Comparison of ENCODE assay signal across 8 mouse cellular contexts in the genomic region with DNA sequence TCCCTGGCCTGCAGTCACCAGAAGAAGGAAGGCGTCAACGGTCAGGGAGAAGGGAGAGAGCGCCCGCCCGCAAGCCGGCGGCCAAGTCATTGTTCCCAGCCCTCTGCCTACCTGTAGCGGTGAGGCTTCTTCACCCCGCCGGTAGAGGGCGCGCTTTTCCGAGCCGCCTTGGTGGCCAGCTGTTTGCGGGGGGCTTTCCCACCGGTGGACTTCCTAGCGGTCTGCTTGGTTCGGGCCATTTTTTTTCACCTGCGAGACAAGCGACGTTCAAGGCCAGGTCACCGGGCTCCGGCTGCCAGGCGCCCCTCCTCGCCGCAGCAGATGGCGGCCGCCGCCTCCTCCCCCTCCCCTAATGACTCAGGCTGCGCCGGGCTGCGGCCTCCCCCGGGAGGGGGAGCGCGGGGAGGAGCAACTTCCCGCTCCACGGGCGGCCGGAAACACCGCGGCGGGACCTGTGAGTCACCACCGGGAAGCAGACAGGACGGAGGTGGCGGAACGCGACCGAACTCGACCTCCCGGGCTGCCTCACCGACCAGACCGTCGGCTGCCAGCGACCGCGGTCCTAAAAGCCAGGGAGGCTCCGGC. TPM values are rescaled to one million over a fixed set of nuclear protein-coding genes. Genes with fewer than 3 reads are reported as not detected.
DNase-seq lines count a peak whose midpoint lies in the region; TF ChIP-seq lines count a peak whose summit lies in the region.

No protein-coding gene starts in this region.

- DNase-seq in embryo, embryonic 10 days (ENCODE audit: low spot score): peak; percentile 74
- no peak for DNase-seq in embryo, embryonic 9.5 days (ENCODE audit: extremely low spot score)
- DNase-seq in embryonic facial prominence, embryonic 10.5 days (ENCODE audit: low spot score): peak; percentile 83
- DNase-seq in heart, adult 2 months: peak; percentile 87 to 91
- peak; percentile 81 for DNase-seq in kidney, adult 2 months
- DNase-seq in limb, embryonic 10.5 days (ENCODE audit: low spot score): peak; percentile 85
- peak; percentile 80 for DNase-seq in midbrain, embryonic 10.5 days (ENCODE audit: low spot score)
- peak; percentile 64 to 70 for DNase-seq in spleen, adult 2 months (ENCODE audit: low read depth in 1 of 2, low spot score in 2 of 2)

- TF ChIP-seq EP300 in heart, adult 2 months (IDR thresholded peaks at IDR 0.05; ENCODE audit: insufficient read depth, low read depth, low read length): no peak

- H3K9ac ChIP-seq in heart, adult 2 months (ENCODE audit: low read depth, low read length): peak overlapping the region; percentile 96

- WGBS in embryonic facial prominence, embryonic 10.5 days: under 1% methylated on average over 57 of the region's 57 CpGs
- WGBS in heart, adult 2 months: under 1% methylated on average over 57 of the region's 57 CpGs
- under 1% methylated on average over 57 of the region's 57 CpGs for WGBS in kidney, adult 2 months
- under 1% methylated on average over 57 of the region's 57 CpGs for WGBS in limb, embryonic 10.5 days
- WGBS in midbrain, embryonic 10.5 days: under 1% methylated on average over 52 of the region's 57 CpGs
- 1% methylated on average over 56 of the region's 57 CpGs for WGBS in spleen, adult 2 months

- H3K36me3 ChIP-seq in embryonic facial prominence, embryonic 10.5 days (replicated peaks): peaks cover 26% of the 10 kb centered on the region
- H3K36me3 ChIP-seq in heart, adult 2 months (ENCODE audit: control insufficient read depth, insufficient read depth, low read length): peaks cover 15% of the 10 kb centered on the region
- H3K36me3 ChIP-seq in kidney, adult 2 months (ENCODE audit: control insufficient read depth, insufficient read depth, low read length): peaks cover 5% of the 10 kb centered on the region; the same call in 1 of the 2 replicates
- peaks cover 33% of the 10 kb centered on the region for H3K36me3 ChIP-seq in limb, embryonic 10.5 days
- H3K36me3 ChIP-seq in midbrain, embryonic 10.5 days: peaks cover 23% of the 10 kb centered on the region
- peaks cover 18% of the 10 kb centered on the region for H3K36me3 ChIP-seq in spleen, adult 2 months (ENCODE audit: control insufficient read depth, insufficient read depth, low read length)

- no peaks in the 10 kb centered on the region for H3K79me2 ChIP-seq in heart, adult 2 months (replicated peaks; ENCODE audit: control insufficient read depth, insufficient read depth, low read length)

- no peaks in the 10 kb centered on the region for H3K27me3 ChIP-seq in embryonic facial prominence, embryonic 10.5 days (replicated peaks; ENCODE audit: low read depth, poor library complexity, severe bottlenecking)
- no peaks in the 10 kb centered on the region for H3K27me3 ChIP-seq in heart, adult 2 months (ENCODE audit: control insufficient read depth, insufficient read depth, low read length)
- no peaks in the 10 kb centered on the region for H3K27me3 ChIP-seq in kidney, adult 2 months (replicated peaks; ENCODE audit: control insufficient read depth, insufficient read depth, low read length)
- H3K27me3 ChIP-seq in limb, embryonic 10.5 days (ENCODE audit: low read depth, poor library complexity, severe bottlenecking): no peaks in the 10 kb centered on the region
- no peaks in the 10 kb centered on the region for H3K27me3 ChIP-seq in midbrain, embryonic 10.5 days (ENCODE audit: low read depth, poor library complexity, severe bottlenecking)
- no peaks in the 10 kb centered on the region for H3K27me3 ChIP-seq in spleen, adult 2 months (ENCODE audit: control insufficient read depth, insufficient read depth, low read length)

- intact Hi-C loops in heart, adult 2 months (cut with DNase I): no loop called here

- peak overlapping the region; percentile 97 for H3K4me3 ChIP-seq in embryonic facial prominence, embryonic 10.5 days
- peak overlapping the region; percentile 90 for H3K4me3 ChIP-seq in heart, adult 2 months
- H3K4me3 ChIP-seq in kidney, adult 2 months (ENCODE audit: insufficient read depth, low read depth, low read length): peak overlapping the region; percentile 73
- peak overlapping the region; percentile 96 for H3K4me3 ChIP-seq in limb, embryonic 10.5 days
- H3K4me3 ChIP-seq in midbrain, embryonic 10.5 days: peak overlapping the region; percentile 99
- peak overlapping the region; percentile 77 for H3K4me3 ChIP-seq in spleen, adult 2 months (ENCODE audit: extremely low read depth, insufficient read depth, insufficient read length)

- H3K9me3 ChIP-seq in embryonic facial prominence, embryonic 10.5 days: no peaks in the 10 kb centered on the region
- no peaks in the 10 kb centered on the region for H3K9me3 ChIP-seq in limb, embryonic 10.5 days (replicated peaks)
- H3K9me3 ChIP-seq in midbrain, embryonic 10.5 days (replicated peaks): no peaks in the 10 kb centered on the region

- TF ChIP-seq POLR2A in heart, adult 2 months (IDR thresholded peaks at IDR 0.05; ENCODE audit: insufficient read depth, low read depth, low read length): no peak
- TF ChIP-seq POLR2A in kidney, adult 2 months (IDR thresholded peaks at IDR 0.05; ENCODE audit: low read depth, low read length): no peak
- TF ChIP-seq POLR2A in spleen, adult 2 months (IDR thresholded peaks at IDR 0.05; ENCODE audit: low read depth, low read length): no peak

- TF ChIP-seq CTCF in heart, adult 2 months (IDR thresholded peaks at IDR 0.05): peak; percentile 95
- TF ChIP-seq CTCF in kidney, adult 2 months (conservative IDR thresholded peaks at IDR 0.05; ENCODE audit: insufficient read depth, insufficient read length, low read depth, low read length): peak; percentile 57
- TF ChIP-seq CTCF in spleen, adult 2 months (IDR thresholded peaks at IDR 0.05; ENCODE audit: extremely low read depth, insufficient read depth, insufficient read length, insufficient replicate concordance): peak; percentile 66; the same call in 1 of the 2 replicates

- H3K27ac ChIP-seq in embryonic facial prominence, embryonic 10.5 days (replicated peaks): peak overlapping the region; percentile 99
- H3K27ac ChIP-seq in heart, adult 2 months: peak overlapping the region; percentile 99
- H3K27ac ChIP-seq in kidney, adult 2 months (ENCODE audit: insufficient read depth, low read depth, low read length): peak overlapping the region; percentile 92
- H3K27ac ChIP-seq in limb, embryonic 10.5 days: peak overlapping the region; percentile 99
- peak overlapping the region; percentile 98 for H3K27ac ChIP-seq in midbrain, embryonic 10.5 days (replicated peaks)
- H3K27ac ChIP-seq in spleen, adult 2 months (ENCODE audit: insufficient read depth, low read length): peak overlapping the region; percentile 98

- H3K4me1 ChIP-seq in embryonic facial prominence, embryonic 10.5 days: peaks cover 7% of the 10 kb centered on the region
- peaks cover 4% of the 10 kb centered on the region for H3K4me1 ChIP-seq in heart, adult 2 months (ENCODE audit: control insufficient read depth, insufficient read depth, low read length)
- H3K4me1 ChIP-seq in kidney, adult 2 months (ENCODE audit: control insufficient read depth, insufficient read depth, low read length): no peaks in the 10 kb centered on the region
- peaks cover 7% of the 10 kb centered on the region for H3K4me1 ChIP-seq in limb, embryonic 10.5 days
- peaks cover 12% of the 10 kb centered on the region for H3K4me1 ChIP-seq in midbrain, embryonic 10.5 days
- H3K4me1 ChIP-seq in spleen, adult 2 months (ENCODE audit: control insufficient read depth, insufficient read depth, insufficient read length): no peaks in the 10 kb centered on the region; the same call in 1 of the 2 replicates

RNA-seq across cellular contexts. Expression of gene H3f3b, which starts 3.9 kb away (rescaled TPM):
- polyA plus RNA-seq in embryonic facial prominence, embryonic 10.5 days (2016; fragmentation: Nextera tagmentation; extraction: Ambion mirVana): 1,824 and 1,981 TPM in 2 replicates
- 100 to 1,000 TPM; 105 to 128 TPM for total RNA-seq in heart, adult 2 months (2021)
- polyA plus RNA-seq in heart, adult 2 months (2012; rRNA removed): 67.5 and 82.1 TPM in 2 replicates
- polyA plus RNA-seq in kidney, adult 2 months (2012; rRNA removed): 135 and 150 TPM in 2 replicates
- polyA plus RNA-seq in limb, embryonic 10.5 days (2016; fragmentation: Nextera tagmentation; extraction: Ambion mirVana): 1,754 and 1,985 TPM in 2 replicates
- polyA plus RNA-seq in midbrain, embryonic 10.5 days (2016; fragmentation: Nextera tagmentation; extraction: Ambion mirVana): 1,512 and 1,693 TPM in 2 replicates
- polyA plus RNA-seq in spleen, adult 2 months (2012; rRNA removed): 161 and 200 TPM in 2 replicates

RNA-seq across cellular contexts. Expression of gene Unk, which starts 6.3 kb away (rescaled TPM):
- polyA plus RNA-seq in embryonic facial prominence, embryonic 10.5 days (2016; fragmentation: Nextera tagmentation; extraction: Ambion mirVana): 49.4 and 50.9 TPM in 2 replicates
- 1 to 10 TPM; 7.1 to 7.9 TPM for total RNA-seq in heart, adult 2 months (2021)
- 16.5 and 20.4 TPM in 2 replicates for polyA plus RNA-seq in heart, adult 2 months (2012; rRNA removed)
- polyA plus RNA-seq in kidney, adult 2 months (2012; rRNA removed): 22.1 and 28.1 TPM in 2 replicates
- 46.1 and 53.2 TPM in 2 replicates for polyA plus RNA-seq in limb, embryonic 10.5 days (2016; fragmentation: Nextera tagmentation; extraction: Ambion mirVana)
- 46.4 and 52.2 TPM in 2 replicates for polyA plus RNA-seq in midbrain, embryonic 10.5 days (2016; fragmentation: Nextera tagmentation; extraction: Ambion mirVana)
- polyA plus RNA-seq in spleen, adult 2 months (2012; rRNA removed): 37.9 and 64.9 TPM in 2 replicates

RNA-seq across cellular contexts. Expression of gene Galk1, which starts 11.3 kb away (rescaled TPM):
- 212 and 216 TPM in 2 replicates for polyA plus RNA-seq in embryonic facial prominence, embryonic 10.5 days (2016; fragmentation: Nextera tagmentation; extraction: Ambion mirVana)
- 10 to 100 TPM; 14.5 to 14.7 TPM for total RNA-seq in heart, adult 2 months (2021)
- 14.6 and 16.4 TPM in 2 replicates for polyA plus RNA-seq in heart, adult 2 months (2012; rRNA removed)
- polyA plus RNA-seq in kidney, adult 2 months (2012; rRNA removed): 83.2 and 87.9 TPM in 2 replicates
- polyA plus RNA-seq in limb, embryonic 10.5 days (2016; fragmentation: Nextera tagmentation; extraction: Ambion mirVana): 243 and 283 TPM in 2 replicates
- 161 and 210 TPM in 2 replicates for polyA plus RNA-seq in midbrain, embryonic 10.5 days (2016; fragmentation: Nextera tagmentation; extraction: Ambion mirVana)
- 30.8 and 39.4 TPM in 2 replicates for polyA plus RNA-seq in spleen, adult 2 months (2012; rRNA removed)

RNA-seq across cellular contexts. Expression of gene Itgb4, which starts 49.4 kb away (rescaled TPM):
- polyA plus RNA-seq in embryonic facial prominence, embryonic 10.5 days (2016; fragmentation: Nextera tagmentation; extraction: Ambion mirVana): 1.1 and 1.5 TPM in 2 replicates
- total RNA-seq in heart, adult 2 months (2021): 1 to 10 TPM; 2.6 to 2.9 TPM
- polyA plus RNA-seq in heart, adult 2 months (2012; rRNA removed): 1.9 and 3.1 TPM in 2 replicates
- 5.1 and 5.3 TPM in 2 replicates for polyA plus RNA-seq in kidney, adult 2 months (2012; rRNA removed)
- polyA plus RNA-seq in limb, embryonic 10.5 days (2016; fragmentation: Nextera tagmentation; extraction: Ambion mirVana): 0.90 and 1.6 TPM in 2 replicates
- polyA plus RNA-seq in midbrain, embryonic 10.5 days (2016; fragmentation: Nextera tagmentation; extraction: Ambion mirVana): 0.63 and 0.67 TPM in 2 replicates
- 2.5 and 2.8 TPM in 2 replicates for polyA plus RNA-seq in spleen, adult 2 months (2012; rRNA removed)

RNA-seq across cellular contexts. Expression of gene Unc13d, which starts 53.9 kb away (rescaled TPM):
- 2.9 TPM in 2 replicates for polyA plus RNA-seq in embryonic facial prominence, embryonic 10.5 days (2016; fragmentation: Nextera tagmentation; extraction: Ambion mirVana)
- total RNA-seq in heart, adult 2 months (2021): 1 to 10 TPM in 1 of 2 experiments, under 1 TPM in 1; 0.55 to 1.5 TPM
- polyA plus RNA-seq in heart, adult 2 months (2012; rRNA removed): 1.1 and 1.7 TPM in 2 replicates
- polyA plus RNA-seq in kidney, adult 2 months (2012; rRNA removed): 1.1 and 2.4 TPM in 2 replicates
- 2.4 and 3.7 TPM in 2 replicates for polyA plus RNA-seq in limb, embryonic 10.5 days (2016; fragmentation: Nextera tagmentation; extraction: Ambion mirVana)
- polyA plus RNA-seq in midbrain, embryonic 10.5 days (2016; fragmentation: Nextera tagmentation; extraction: Ambion mirVana): 2.5 and 3.1 TPM in 2 replicates
- 49.4 and 65.0 TPM in 2 replicates for polyA plus RNA-seq in spleen, adult 2 months (2012; rRNA removed)
